Mouse (Mus musculus) stomach, postnatal 0 days (tissue): Measurements from ENCODE around the gene Zfp113. TPM values are rescaled to one million over a fixed set of nuclear protein-coding genes. Genes with fewer than 3 reads are reported as not detected.
"Not testable (repeated sequence)": the region's sequence is repeated elsewhere in the genome, so short reads cannot be mapped to it uniquely, and the experiment has no call there.

Source experiments
- ATAC-seq: fragments of 200-750 bp; cut with Nextera tagmentation; 2 replicates; pipeline ENCODE4 v1.8.0; 2017; ENCODE audit not compliant: low FRiP score, low TSS enrichment
- DNase-seq: peaks from one replicate; pipeline ENCODE4 v3.0.0-alpha.2; 2016; ENCODE audit warnings: low spot score
- H3K27ac ChIP-seq: fragments of 300-500 bp; sonication (generic); replicated peaks from 2 replicates; pipeline ENCODE4 v1.5.1; 2014; ENCODE audit warnings: mild to moderate bottlenecking, control low read depth
- H3K27me3 ChIP-seq: fragments of 300-500 bp; sonication (generic); 2 replicates; pipeline ENCODE4 v1.6.1; 2014; ENCODE audit warnings: low read length; ENCODE audit not compliant: control insufficient read depth, insufficient read depth
- H3K36me3 ChIP-seq: fragments of 300-500 bp; sonication (generic); 2 replicates; pipeline ENCODE4 v1.6.1; 2014; ENCODE audit warnings: low read length, mixed read lengths; ENCODE audit not compliant: control insufficient read depth, insufficient read depth
- H3K4me1 ChIP-seq: fragments of 300-500 bp; sonication (generic); replicated peaks from 2 replicates; pipeline ENCODE4 v1.6.1; 2014; ENCODE audit warnings: antibody characterized with exemption; ENCODE audit not compliant: control insufficient read depth, insufficient read depth
- H3K4me2 ChIP-seq: fragments of 300-500 bp; sonication (generic); replicated peaks from 2 replicates; pipeline ENCODE4 v1.6.1; 2014; ENCODE audit warnings: low read depth, mild to moderate bottlenecking, control low read depth, moderate library complexity
- H3K4me3 ChIP-seq: fragments of 300-500 bp; sonication (generic); 2 replicates; pipeline ENCODE4 v1.5.1; 2014; ENCODE audit warnings: low read depth, low read length, control low read depth
- H3K9ac ChIP-seq: fragments of 300-500 bp; sonication (generic); 2 replicates; pipeline ENCODE4 v1.6.1; 2014; ENCODE audit warnings: mild to moderate bottlenecking, low read length, control low read depth, mixed read lengths
- H3K9me3 ChIP-seq: fragments of 300-500 bp; sonication (generic); 2 replicates; pipeline ENCODE4 v1.6.1; 2016; ENCODE audit warnings: low read length; ENCODE audit not compliant: control insufficient read depth
- CTCF ChIP-seq: IDR thresholded peaks from 2 replicates; pipeline ENCODE4 v1.5.1; 2016; ENCODE audit warnings: antibody characterized with exemption, low read depth, mild to moderate bottlenecking, moderate library complexity
- EP300 ChIP-seq: optimal IDR thresholded peaks from 2 replicates; pipeline ENCODE3; 2016; ENCODE audit warnings: antibody characterized with exemption
- WGBS: fragments of 180-500 bp; shearing (Covaris S2); extraction: QIAGEN DNeasy Blood & Tissue Kit; methylation state at CpG from one replicate; pipeline ENCODE4 v1.1.7; 2014; 5-methylcytosine and 5-hydroxymethylcytosine counted together
- polyA plus RNA-seq: library from polyadenylated mRNA; unstranded; fragments of >200 nt; fragmentation: Nextera tagmentation; extraction: Ambion mirVana; gene quantifications from 2 replicates; pipeline ENCODE4 v1.2.1, GENCODE M21; 2015

Zfp113 gene
- polyA plus RNA-seq, 1 experiment from 2014 or later = 8.0 TPM

GRCm38 (mm10) chr5:138118041-138118440 lies 37.5 kb downstream of the Zfp113 start:
- ATAC-seq (no peak), DNase-seq (no peak)
- no peak overlapping the region for H3K4me3 ChIP-seq
- no peak overlapping the region for H3K27ac ChIP-seq
- no peak overlapping the region for H3K9ac ChIP-seq
- no peaks in the 10 kb centered on the region for H3K4me1 ChIP-seq
- no peaks in the 10 kb centered on the region for H3K9me3 ChIP-seq
- WGBS = 53% methylated on average over 3 of the region's 3 CpGs
- TF ChIP-seq CTCF = no peak
- TF ChIP-seq EP300 = no peak
- peak overlapping the region; percentile 54 for H3K4me2 ChIP-seq
- no peaks in the 10 kb centered on the region for H3K27me3 ChIP-seq
- 0 out of 2 replicates have a peak, but pooled peaks cover 2% of the 10 kb centered on the region for H3K36me3 ChIP-seq

- peak overlapping the region; percentile 54 for H3K4me2 ChIP-seq
- DNase-seq = peak; percentile 21
These were observed 38.1 kb downstream of the Zfp113 start for GRCm38 (mm10) chr5:138117199-138118015.

GRCm38 (mm10) chr5:138116255-138117198 lies 39.0 kb downstream of the Zfp113 start, which contains the start of gene Zscan21:
Gene Zscan21 (plus strand): TSS chr5:138116903.
- Histone ChIP-seq H3K9ac (peak within 1 kb of the TSS; percentile 66), H3K9me3 (no peaks in the 10 kb centered on the region), H3K27me3 (no peaks in the 10 kb centered on the region), H3K27ac (peak within 1 kb of the TSS; percentile 90), H3K4me1 (no peaks in the 10 kb centered on the region), H3K4me3 (peak within 1 kb of the TSS; percentile 62), H3K4me2 (peak within 1 kb of the TSS; percentile 54), H3K36me3 (0 out of 2 replicates have a peak, but pooled peaks cover 2% of the 10 kb centered on the region)
- TF ChIP-seq CTCF = peak; percentile 47
- no peak for TF ChIP-seq EP300
- DNase-seq (peak; percentile 94), ATAC-seq (peak; percentile 97)
- WGBS = 6% methylated on average over 38 of the region's 38 CpGs

More at GRCm38 (mm10) chr5:138117199-138118015, 38.1 kb downstream of the Zfp113 start:
- Histone ChIP-seq H3K9me3 (no peaks in the 10 kb centered on the region), H3K36me3 (0 out of 2 replicates have a peak, but pooled peaks cover 2% of the 10 kb centered on the region), H3K27ac (peak overlapping the region; percentile 90), H3K4me1 (no peaks in the 10 kb centered on the region), H3K27me3 (no peaks in the 10 kb centered on the region), H3K4me3 (peak overlapping the region; percentile 62), H3K9ac (peak overlapping the region; percentile 66)
- ATAC-seq = no peak; the same call in 1 of the 2 replicates
- WGBS = 5% methylated on average over 16 of the region's 16 CpGs
- TF ChIP-seq EP300 = no peak
- TF ChIP-seq CTCF = no peak

GRCm38 (mm10) chr5:138109847-138110396 lies 45.6 kb downstream of the Zfp113 start:
- not testable (repeated sequence) for H3K36me3 ChIP-seq
- WGBS = 62% methylated on average over 4 of the region's 4 CpGs

GRCm38 (mm10) chr5:138107130-138107529 lies 48.4 kb downstream of the Zfp113 start:
- no peaks in the 10 kb centered on the region for H3K9me3 ChIP-seq
- DNase-seq (no peak), ATAC-seq (no peak)
- no peak overlapping the region for H3K9ac ChIP-seq
- no peak overlapping the region for H3K4me3 ChIP-seq
- 70% methylated on average over 3 of the region's 3 CpGs for WGBS
- no peaks in the 10 kb centered on the region for H3K4me1 ChIP-seq
- H3K27ac ChIP-seq = no peak overlapping the region
- H3K36me3 ChIP-seq = peaks cover 7% of the 10 kb centered on the region; the same call in 1 of the 2 replicates
- TF ChIP-seq EP300 (no peak), CTCF (no peak)
- no peak overlapping the region for H3K4me2 ChIP-seq
- no peaks in the 10 kb centered on the region for H3K27me3 ChIP-seq

More at GRCm38 (mm10) chr5:138109847-138110396, 45.6 kb downstream of the Zfp113 start:
- not testable (repeated sequence) for H3K4me1 ChIP-seq, ATAC-seq, H3K9me3 ChIP-seq, H3K4me2 ChIP-seq, H3K9ac ChIP-seq, H3K4me3 ChIP-seq, H3K27ac ChIP-seq, H3K27me3 ChIP-seq, DNase-seq
